ENCODE assay signal across 8 mouse cellular contexts in the genomic region with DNA sequence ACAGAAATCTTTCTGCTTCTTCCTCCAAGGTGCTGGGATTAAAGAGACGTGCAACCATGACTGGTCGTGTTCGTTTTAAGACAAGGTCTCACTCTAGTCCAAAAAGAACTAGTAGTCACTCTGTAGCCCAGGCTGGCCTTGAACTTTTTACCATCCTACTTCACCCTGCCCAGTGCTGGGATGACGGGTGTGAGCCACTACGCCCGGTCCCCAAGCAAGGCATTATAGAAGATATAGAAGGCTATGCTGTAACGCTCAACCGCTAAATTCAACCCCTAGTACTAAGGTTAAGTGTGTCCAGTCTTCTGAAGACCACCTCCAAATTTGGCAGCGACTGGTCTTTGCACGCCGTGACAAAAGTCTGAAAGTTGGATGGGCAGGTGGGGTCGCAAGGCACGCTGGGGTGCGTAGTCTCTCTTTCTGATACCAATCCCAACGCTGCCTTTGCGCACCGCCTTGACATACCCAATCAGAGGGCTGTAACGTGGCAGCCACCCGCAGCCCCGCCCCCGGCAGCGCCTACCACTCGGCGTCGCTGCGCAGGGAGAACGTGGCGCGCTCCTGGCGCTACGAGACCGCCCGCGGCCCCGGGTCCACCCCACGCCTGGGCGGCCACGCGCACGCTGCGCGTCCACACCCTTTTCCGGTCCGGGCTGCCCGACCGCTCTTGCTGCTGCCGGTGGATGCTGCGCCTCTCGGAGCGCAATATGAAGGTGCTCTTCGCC. TPM values are rescaled to one million over a fixed set of nuclear protein-coding genes. Genes with fewer than 3 reads are reported as not detected.
DNase-seq lines count a peak whose midpoint lies in the region; ATAC-seq lines count a peak whose summit lies in the region.

A gene (plus strand): TSS at position 640 of the 725 bp plus-strand sequence.

- DNase-seq in adrenal gland, adult (ENCODE audit: inconsistent age in 2 of 2, low spot score in 1 of 2) = peak; percentile 99
- DNase-seq in embryo, embryonic 10.5 days (ENCODE audit: low spot score) = peak; percentile 98
- DNase-seq in gastrocnemius, postnatal 14 days = peak; percentile 99
- DNase-seq in left cerebral cortex, postnatal 10 days (ENCODE audit: extremely low spot score in 1 of 2, low spot score in 2 of 2) = peak; percentile 98 to 99
- DNase-seq in right cerebral cortex, postnatal 25 days = peak; percentile 99
- peak; percentile 96 to 98 for DNase-seq in urinary bladder, postnatal 4 days (ENCODE audit: low spot score in 2 of 2)

- ATAC-seq in inflammation-experienced regulatory T-cells, adult 6 months = peak; percentile 96
- ATAC-seq in megakaryocyte-erythroid progenitor cell, adult 5-6 weeks (replicated peaks; ENCODE audit: low FRiP score, low TSS enrichment, poor library complexity, severe bottlenecking) = peak; percentile 97

- intact Hi-C loops in gastrocnemius, postnatal 14 days (cut with DNase I; ENCODE audit: low total_unique reads) = no loop called here
- intact Hi-C loops in left cerebral cortex, postnatal 10 days (cut with DNase I) = no loop called here

RNA-seq across cellular contexts. Expression of the gene that starts here (rescaled TPM):
- total RNA-seq in gastrocnemius, postnatal 14 days (2021) = 100 to 1,000 TPM; 114 to 138 TPM
- 100 to 1,000 TPM; 427 to 663 (median 505) TPM for polyA plus RNA-seq in inflammation-experienced regulatory T-cells, adult 6 months (2017; shearing (Covaris generic))
- 100 to 1,000 TPM; 238 to 241 TPM for total RNA-seq in left cerebral cortex, postnatal 10 days (2021)
- 322 and 412 TPM in 2 replicates for total RNA-seq in megakaryocyte-erythroid progenitor cell, adult 5-6 weeks (2014; fragmentation: Nextera tagmentation)
- total RNA-seq in megakaryocyte-erythroid progenitor cell, adult 5-6 weeks (2017) = 561 and 601 TPM in 2 replicates

Comparison
In these comparisons a context has a peak if more than half of its experiments do, and no peak if none do; other contexts are left out.
1. Peak in every context shown above with its lines: DNase-seq and ATAC-seq.